Mouse (Mus musculus) ES-Bruce4 (cell line): ENCODE measurements around the gene Natd1. TPM values are rescaled to one million over a fixed set of nuclear protein-coding genes. Genes with fewer than 3 reads are reported as not detected.
A peak's percentile ranks its signal among the peaks of the same experiment; 100 is the strongest.

Source experiments
- H3K27ac ChIP-seq: 2 replicates; pipeline ENCODE4 v1.5.1; 2012; ENCODE audit warnings: low read length, inconsistent platforms; ENCODE audit not compliant: insufficient read depth
- H3K27me3 ChIP-seq: 2 replicates; pipeline ENCODE4 v1.6.1; 2012; ENCODE audit warnings: mild to moderate bottlenecking, low read length, inconsistent platforms; ENCODE audit not compliant: control insufficient read depth, poor library complexity, insufficient read depth, severe bottlenecking
- H3K36me3 ChIP-seq: 2 replicates; pipeline ENCODE4 v1.6.1; 2012; ENCODE audit warnings: inconsistent platforms, mild to moderate bottlenecking, low read length, moderate library complexity; ENCODE audit not compliant: control insufficient read depth, poor library complexity, insufficient read depth, severe bottlenecking
- H3K4me1 ChIP-seq: one replicate; pipeline ENCODE4 v1.8.1; 2011; ENCODE audit warnings: low read length; ENCODE audit not compliant: control insufficient read depth, insufficient read depth
- H3K4me3 ChIP-seq: 2 replicates; pipeline ENCODE4 v1.5.1; 2011; ENCODE audit warnings: low read depth, mild to moderate bottlenecking, low read length
- H3K9ac ChIP-seq: 2 replicates; pipeline ENCODE4 v1.6.1; 2012; ENCODE audit warnings: low read depth, mild to moderate bottlenecking, inconsistent platforms; ENCODE audit not compliant: poor library complexity, severe bottlenecking
- H3K9me3 ChIP-seq: replicated peaks from 2 replicates; pipeline ENCODE4 v1.6.1; 2012; ENCODE audit warnings: mild to moderate bottlenecking, low read length, inconsistent platforms; ENCODE audit not compliant: control insufficient read depth, poor library complexity, insufficient read depth, severe bottlenecking
- CTCF ChIP-seq: IDR thresholded peaks from one replicate; pipeline ENCODE4 v1.8.1; 2011; ENCODE audit warnings: low read depth, low read length
- EP300 ChIP-seq: IDR thresholded peaks from 2 replicates; pipeline ENCODE4 v1.6.1; 2011; ENCODE audit warnings: low read depth, low read length; ENCODE audit not compliant: insufficient read depth
- POLR2A ChIP-seq: IDR thresholded peaks from one replicate; pipeline ENCODE4 v1.8.1; 2011; ENCODE audit warnings: low read length; ENCODE audit not compliant: insufficient read depth
- polyA plus RNA-seq: library from polyadenylated mRNA; stranded (reverse); fragments of >200 nt; gene quantifications from 2 replicates; pipeline ENCODE4 v1.2.4, GENCODE M21; 2011; ENCODE audit warnings: low read depth; ENCODE audit not compliant: missing spikeins, insufficient read depth, insufficient read length

Gene Natd1
- polyA plus RNA-seq, 1 experiment = 20.5 TPM

GRCm38 (mm10) chr11:60930724-60931281 lies 16.3 kb upstream of the Natd1 start:
- Histone ChIP-seq H3K9me3 (no peaks in the 10 kb centered on the region), H3K27ac (peak overlapping the region; percentile 49), H3K4me3 (peak overlapping the region; percentile 89), H3K9ac (peak overlapping the region; percentile 88), H3K27me3 (no peaks in the 10 kb centered on the region), H3K4me1 (peaks cover 7% of the 10 kb centered on the region), H3K36me3 (0 out of 2 replicates have a peak, but pooled peaks cover 3% of the 10 kb centered on the region)
- TF ChIP-seq EP300 = no peak
- no peak for TF ChIP-seq CTCF
- no peak for TF ChIP-seq POLR2A

DNA sequence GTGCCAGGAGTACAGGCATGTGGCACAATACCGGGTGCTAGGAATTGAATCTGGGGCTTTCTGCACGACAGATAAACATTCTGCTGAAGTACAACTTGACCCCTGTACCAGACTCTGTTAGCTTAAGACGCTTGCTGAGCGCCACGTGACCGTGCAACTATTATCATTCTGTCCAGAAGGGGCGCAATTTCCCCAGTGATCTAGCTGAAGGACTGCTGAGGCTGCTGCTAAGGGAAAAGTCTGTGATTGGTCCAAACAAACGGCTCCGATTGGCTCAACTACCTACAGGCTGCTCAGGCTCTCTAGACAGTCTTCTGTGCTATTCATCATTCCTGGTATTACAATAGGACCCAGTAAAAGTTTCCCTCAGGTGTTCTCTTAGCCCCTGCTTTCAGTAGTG lies 12.7 kb upstream of the Natd1 start:
- peak; percentile 77 for TF ChIP-seq CTCF
- TF ChIP-seq POLR2A = no peak
- 0 out of 2 replicates have a peak, but pooled peaks have one; percentile 16 for TF ChIP-seq EP300
- Histone ChIP-seq H3K27me3 (no peaks in the 10 kb centered on the region), H3K36me3 (no peaks in the 10 kb centered on the region), H3K27ac (peak overlapping the region; percentile 51), H3K9me3 (no peaks in the 10 kb centered on the region), H3K4me1 (peaks cover 9% of the 10 kb centered on the region), H3K9ac (peak overlapping the region; percentile 59; the same call in 1 of the 2 replicates), H3K4me3 (peak overlapping the region; percentile 34)

DNA sequence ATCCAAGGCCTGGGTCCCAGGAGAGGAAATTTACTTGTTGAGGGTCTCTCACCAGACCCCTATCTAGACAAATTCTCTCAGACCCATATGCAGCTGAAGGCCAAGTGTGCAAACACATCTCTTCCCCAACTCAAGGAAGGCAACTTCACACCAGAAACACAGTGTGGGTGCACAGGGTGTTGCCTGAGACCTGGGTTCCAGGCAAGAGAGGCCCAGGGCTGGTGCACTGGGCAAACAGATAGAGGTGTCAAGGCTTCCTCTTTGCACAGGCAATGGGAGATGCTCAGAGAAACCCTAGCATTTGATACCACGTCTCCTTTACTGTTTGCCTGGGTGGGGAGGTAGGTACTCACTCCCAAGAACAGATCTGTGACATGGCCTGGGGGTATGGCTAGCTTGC lies 10.4 kb upstream of the Natd1 start:
- H3K27me3 ChIP-seq = no peaks in the 10 kb centered on the region
- no peak overlapping the region for H3K4me3 ChIP-seq
- peak overlapping the region; percentile 12; the same call in 1 of the 2 replicates for H3K9ac ChIP-seq
- peak overlapping the region; percentile 95 for H3K27ac ChIP-seq
- H3K9me3 ChIP-seq = no peaks in the 10 kb centered on the region
- TF ChIP-seq POLR2A (no peak), CTCF (no peak), EP300 (no peak)
- peaks cover 16% of the 10 kb centered on the region for H3K4me1 ChIP-seq
- H3K36me3 ChIP-seq = peaks cover 9% of the 10 kb centered on the region

DNA sequence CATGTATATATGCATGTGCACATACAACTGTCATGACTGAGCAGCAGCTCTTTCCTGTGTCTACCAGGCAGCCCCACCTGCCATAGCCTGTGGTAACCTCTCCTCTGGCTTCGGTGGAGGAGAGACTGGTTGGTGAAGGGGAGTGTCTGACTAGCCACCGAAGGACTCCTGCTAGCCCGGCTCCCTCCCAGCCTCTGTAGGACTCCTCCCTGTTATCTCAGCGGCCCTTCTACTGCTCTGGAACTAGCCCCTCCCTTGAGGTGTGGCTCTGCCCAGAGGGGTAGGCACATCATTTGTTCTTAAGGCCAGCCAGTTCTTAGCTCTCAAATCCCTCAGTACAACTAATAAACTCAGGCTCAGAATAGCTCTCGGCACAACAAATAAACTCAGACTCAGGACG lies 9.9 kb upstream of the Natd1 start:
- H3K9ac ChIP-seq = peak overlapping the region; percentile 12; the same call in 1 of the 2 replicates
- peaks cover 13% of the 10 kb centered on the region for H3K4me1 ChIP-seq
- H3K27me3 ChIP-seq = no peaks in the 10 kb centered on the region
- H3K27ac ChIP-seq = peak overlapping the region; percentile 95
- H3K36me3 ChIP-seq = peaks cover 9% of the 10 kb centered on the region
- TF ChIP-seq EP300 (peak; percentile 82; the same call in 1 of the 2 replicates), CTCF (no peak)
- H3K4me3 ChIP-seq = 0 out of 2 replicates have a peak overlapping the region, but pooled peaks have one; percentile 6
- H3K9me3 ChIP-seq = no peaks in the 10 kb centered on the region

- peaks cover 9% of the 10 kb centered on the region for H3K36me3 ChIP-seq
- H3K9me3 ChIP-seq = no peaks in the 10 kb centered on the region
- no peak overlapping the region for H3K4me3 ChIP-seq
- H3K27ac ChIP-seq = peak overlapping the region; percentile 99
- H3K9ac ChIP-seq = peak overlapping the region; percentile 28; the same call in 1 of the 2 replicates
- H3K27me3 ChIP-seq = no peaks in the 10 kb centered on the region
- TF ChIP-seq EP300 (peak; percentile 88), POLR2A (no peak), CTCF (no peak)
- peaks cover 13% of the 10 kb centered on the region for H3K4me1 ChIP-seq
Measured at GRCm38 (mm10) chr11:60922964-60923363, 8.4 kb upstream of the Natd1 start.

- H3K27me3 ChIP-seq = no peaks in the 10 kb centered on the region
- peaks cover 15% of the 10 kb centered on the region for H3K4me1 ChIP-seq
- peaks cover 9% of the 10 kb centered on the region for H3K36me3 ChIP-seq
- no peak for TF ChIP-seq POLR2A
- no peak for TF ChIP-seq EP300
- no peak for TF ChIP-seq CTCF
- no peak overlapping the region for H3K4me3 ChIP-seq
- peak overlapping the region; percentile 99 for H3K27ac ChIP-seq
- 0 out of 2 replicates have a peak overlapping the region, but pooled peaks have one; percentile 28 for H3K9ac ChIP-seq
- H3K9me3 ChIP-seq = no peaks in the 10 kb centered on the region
Measured at GRCm38 (mm10) chr11:60922195-60922594, 7.6 kb upstream of the Natd1 start.
